Comparison of ENCODE assay signal across 29 mouse cellular contexts in genomic region chr12:73862881-73863280, GRCm38 (mm10). TPM values are rescaled to one million over a fixed set of nuclear protein-coding genes. Genes with fewer than 3 reads are reported as not detected.
DNase-seq lines count a peak whose midpoint lies in the region; ATAC-seq lines count a peak whose summit lies in the region.
"Had no signal": no experiment of that assay in that cellular context is flagged by ENCODE, and none has a peak within 500 bp of the region (broad histone marks: within the 10 kb centered on the region; RNA-seq: fewer than 3 reads in every experiment).

No protein-coding gene starts in this region.

- H3K27me3 ChIP-seq in heart, embryonic 11.5 days (ENCODE audit: control insufficient read depth, insufficient read depth, low read length): no peaks in the 10 kb centered on the region
- no peaks in the 10 kb centered on the region for H3K27me3 ChIP-seq in kidney, embryonic 15.5 days
- H3K27me3 ChIP-seq: embryonic facial prominence, embryonic 15.5 days; liver, embryonic 12.5 days; midbrain, embryonic 12.5 days; neural tube, embryonic 15.5 days had no signal

- no peak overlapping the region for H3K4me2 ChIP-seq in heart, embryonic 11.5 days
- H3K4me2 ChIP-seq in kidney, embryonic 15.5 days: no peak overlapping the region
- H3K4me2 ChIP-seq: embryonic facial prominence, embryonic 15.5 days; hindbrain, embryonic 14.5 days; liver, embryonic 12.5 days; midbrain, embryonic 12.5 days; neural tube, embryonic 15.5 days had no signal

- 41% methylated on average over 7 of the region's 7 CpGs for whole genome bisulfite sequencing in heart, embryonic 11.5 days (ENCODE audit: insufficient replicate concordance)
- 67% methylated on average over 7 of the region's 7 CpGs for WGBS in kidney, embryonic 15.5 days

- no peak for ATAC-seq in heart, embryonic 11.5 days (replicated peaks; ENCODE audit: insufficient number of reproducible peaks, low FRiP score, low TSS enrichment)
- no peak for ATAC-seq in kidney, embryonic 15.5 days (replicated peaks; ENCODE audit: low FRiP score)
- ATAC-seq: forebrain, embryonic 14.5 days; liver, embryonic 12.5 days; liver, postnatal 0 days had no signal

- 0 out of 2 replicates have a peak overlapping the region, but pooled peaks have one; percentile 36 for H3K27ac ChIP-seq in heart, embryonic 11.5 days (ENCODE audit: low read depth, low read length)
- H3K27ac ChIP-seq in kidney, embryonic 15.5 days: no peak overlapping the region
- H3K27ac ChIP-seq: embryonic facial prominence, embryonic 10.5 days; embryonic facial prominence, embryonic 15.5 days; hindbrain, embryonic 14.5 days; layer of hippocampus, adult 2 months; left cerebral cortex, adult 2 months; liver, embryonic 12.5 days; midbrain, embryonic 12.5 days; neural tube, embryonic 15.5 days; stomach, postnatal 0 days had no signal

- H3K4me1 ChIP-seq in heart, embryonic 11.5 days (ENCODE audit: control insufficient read depth, insufficient read depth, low read length): peaks cover 8% of the 10 kb centered on the region
- 0 out of 2 replicates have a peak, but pooled peaks cover 9% of the 10 kb centered on the region for H3K4me1 ChIP-seq in kidney, embryonic 15.5 days
- H3K4me1 ChIP-seq: liver, embryonic 12.5 days; midbrain, embryonic 12.5 days had no signal

- intact Hi-C loops in heart, postnatal 25 days (cut with DNase I): no loop called here

- no peaks in the 10 kb centered on the region for H3K9me3 ChIP-seq in heart, embryonic 11.5 days (replicated peaks; ENCODE audit: control insufficient read depth, low read length)
- H3K9me3 ChIP-seq in kidney, embryonic 15.5 days (replicated peaks): no peaks in the 10 kb centered on the region
- H3K9me3 ChIP-seq: embryonic facial prominence, embryonic 10.5 days; embryonic facial prominence, embryonic 15.5 days; G1E; liver, embryonic 12.5 days; midbrain, embryonic 12.5 days; neural tube, embryonic 15.5 days had no signal

- H3K9ac ChIP-seq in heart, embryonic 11.5 days (ENCODE audit: low read depth, low read length): no peak overlapping the region
- H3K9ac ChIP-seq in kidney, embryonic 15.5 days: no peak overlapping the region
- H3K9ac ChIP-seq: embryonic facial prominence, embryonic 15.5 days; hindbrain, embryonic 14.5 days; liver, embryonic 12.5 days; liver, postnatal 0 days; midbrain, embryonic 12.5 days; neural tube, embryonic 15.5 days had no signal

- no peak overlapping the region for H3K4me3 ChIP-seq in heart, embryonic 11.5 days (ENCODE audit: low read depth, low read length)
- no peak overlapping the region for H3K4me3 ChIP-seq in kidney, embryonic 15.5 days (replicated peaks)
- H3K4me3 ChIP-seq: embryonic facial prominence, embryonic 10.5 days; embryonic facial prominence, embryonic 15.5 days; layer of hippocampus, adult 2 months; left cerebral cortex, adult 2 months; liver, embryonic 12.5 days; midbrain, embryonic 12.5 days; neural tube, embryonic 15.5 days had no signal

- no peaks in the 10 kb centered on the region for H3K36me3 ChIP-seq in heart, embryonic 11.5 days (ENCODE audit: control insufficient read depth, insufficient read depth, low read length)
- H3K36me3 ChIP-seq in kidney, embryonic 15.5 days: no peaks in the 10 kb centered on the region
- H3K36me3 ChIP-seq: embryonic facial prominence, embryonic 10.5 days; embryonic facial prominence, embryonic 15.5 days; G1E; liver, embryonic 12.5 days; midbrain, embryonic 12.5 days; neural tube, embryonic 15.5 days had no signal

- DNase-seq in cerebellum, adult 11-12 months: peak; percentile 39
- DNase-seq in cerebellum, adult 11 months: no peak
- no peak for DNase-seq in heart, postnatal 25 days (ENCODE audit: low spot score)
- DNase-seq in brain, adult 2 months (ENCODE audit: low read depth, low spot score): peak; percentile 47
- DNase-seq in cerebellum, postnatal 10 days: peak; percentile 51 to 56
- DNase-seq in thymus, postnatal 4 days: no peak
- DNase-seq: adrenal gland, adult 8-10 months; heart, postnatal 4 days; kidney, adult 11 months; kidney, postnatal 36 days; liver, postnatal 0 days; lung, postnatal 36 days; right cerebral cortex, adult 18-20 months; right cerebral cortex, postnatal 4 days; thymus, adult 18-20 months; thymus, postnatal 25 days had no signal

RNA-seq across cellular contexts. Expression of gene Hif1a, which starts 38.3 kb away (rescaled TPM):
- 182 and 206 TPM in 2 replicates for polyA plus RNA-seq in heart, embryonic 11.5 days (2014; fragmentation: Nextera tagmentation; extraction: Ambion mirVana)
- 10 to 100 TPM; 49.5 to 56.0 TPM for total RNA-seq in heart, postnatal 25 days (2021)
- 76.4 and 83.3 TPM in 2 replicates for polyA plus RNA-seq in kidney, embryonic 15.5 days (2015; fragmentation: Nextera tagmentation; extraction: Ambion mirVana)

Comparison
In these comparisons a context has a peak if more than half of its experiments do, and no peak if none do; other contexts are left out.
1. DNase-seq: peak in cerebellum, adult 11-12 months (single experiment), brain, adult 2 months (single experiment) and cerebellum, postnatal 10 days (2 of 2); none in cerebellum, adult 11 months (single experiment), heart, postnatal 25 days (single experiment) and thymus, postnatal 4 days (single experiment).